Mouse (Mus musculus) ES-E14 (cell line): ENCODE results near the gene Fads3. TPM values are rescaled to one million over a fixed set of nuclear protein-coding genes. Genes with fewer than 3 reads are reported as not detected.
A peak's percentile ranks its signal among the peaks of the same experiment; 100 is the strongest.

Experiments used
- DNase-seq: peaks from one replicate; pipeline ENCODE4 v3.0.0-alpha.2; 2013; ENCODE audit warnings: low read depth, low spot score
- H3K27ac ChIP-seq: 2 replicates; pipeline ENCODE4 v1.5.1; 2012; ENCODE audit warnings: low read depth, mild to moderate bottlenecking, low read length, moderate library complexity, mixed read lengths; ENCODE audit not compliant: poor library complexity, insufficient read depth, severe bottlenecking
- H3K36me3 ChIP-seq: 2 replicates; pipeline ENCODE4 v1.6.1; 2012; ENCODE audit warnings: mild to moderate bottlenecking, low read length, moderate library complexity, mixed read lengths; ENCODE audit not compliant: control insufficient read depth, poor library complexity, insufficient read depth, severe bottlenecking
- H3K4me1 ChIP-seq, 2 experiments: fragments of 150-350 bp in 1 of 2; sonication (generic) in 1 of 2; 2 replicates each; pipeline ENCODE4 v1.6.1; 2012; ENCODE audit warnings: low read length in 2 of 2, mild to moderate bottlenecking in 1 of 2, mixed read lengths in 1 of 2; ENCODE audit not compliant: control insufficient read depth in 2 of 2, insufficient read depth in 2 of 2, poor library complexity in 1 of 2
- H3K4me3 ChIP-seq, 2 experiments: fragments of 150-350 bp in 1 of 2; sonication (generic) in 1 of 2; 2 replicates each; pipeline ENCODE4 v1.5.1; 2012; ENCODE audit warnings: low read length in 2 of 2, low read depth in 1 of 2, mild to moderate bottlenecking in 1 of 2, mixed read lengths in 1 of 2; ENCODE audit not compliant: insufficient read depth in 1 of 2, poor library complexity in 1 of 2, severe bottlenecking in 1 of 2
- H3K9ac ChIP-seq: 2 replicates; pipeline ENCODE4 v1.6.1; 2012; ENCODE audit warnings: low read depth, mild to moderate bottlenecking, low read length, mixed read lengths; ENCODE audit not compliant: poor library complexity, insufficient read depth, severe bottlenecking
- H3K9me3 ChIP-seq: fragments of 150-350 bp; sonication (generic); 2 replicates; pipeline ENCODE4 v1.6.1; 2012; ENCODE audit warnings: low read depth, mild to moderate bottlenecking, low read length; ENCODE audit not compliant: control insufficient read depth, insufficient read depth
- CHD2 ChIP-seq: IDR thresholded peaks from 2 replicates; pipeline ENCODE4 v1.6.1; 2014; ENCODE audit warnings: mild to moderate bottlenecking, low read depth, low read length, inconsistent platforms
- HCFC1 ChIP-seq: IDR thresholded peaks from 2 replicates; pipeline ENCODE4 v1.6.1; 2012; ENCODE audit warnings: low read length, inconsistent platforms, borderline replicate concordance; ENCODE audit not compliant: insufficient read depth
- MAFK ChIP-seq: IDR thresholded peaks from 2 replicates; pipeline ENCODE4 v1.6.1; 2014; ENCODE audit warnings: mild to moderate bottlenecking, low read depth, low read length, inconsistent platforms; ENCODE audit not compliant: insufficient read depth
- ZC3H11A ChIP-seq: IDR thresholded peaks from 2 replicates; pipeline ENCODE4 v1.6.1; 2012; ENCODE audit warnings: low read depth, mild to moderate bottlenecking, inconsistent platforms, low read length, borderline replicate concordance
- ZNF384 ChIP-seq: IDR thresholded peaks from 2 replicates; pipeline ENCODE4 v1.6.1; 2012; ENCODE audit warnings: low read depth, low read length, inconsistent platforms
- in situ Hi-C, 2 experiments: fragments of 600-800 bp; cut with MboI; formaldehyde crosslinking; loops; one replicate each; pipeline ENCODE4 v1.15.1; 2025; ENCODE audit warnings: low sequenced_read_pairs in 2 of 2, inconsistent platforms in 1 of 2; ENCODE audit not compliant: unreplicated experiment in 2 of 2
- total RNA-seq: library from RNA; depleted of rRNA; stranded (reverse); fragments of 300-350 nt; gene quantifications from 2 replicates; pipeline ENCODE4 v1.2.3, GENCODE M21; 2012

Fads3 gene
- total RNA-seq, 1 experiment, result 7.2 TPM

GRCm38 (mm10) chr19:10039615-10040014, 1.8 kb upstream of the Fads3 start:
- Histone ChIP-seq H3K4me3 (no peak overlapping the region), H3K4me1 (no peaks in the 10 kb centered on the region; a peak in 1 of 4 replicates), H3K9ac (no peak overlapping the region), H3K9me3 (no peaks in the 10 kb centered on the region), H3K36me3 (no peaks in the 10 kb centered on the region), H3K27ac (no peak overlapping the region)
- in situ Hi-C loops, result loop anchor here in 1 of 2 experiments (5.0 kb wide), 1 partner anchor 37 kb away; the partner anchor contains the start of genes Best1 and Rab3il1
- TF ChIP-seq MAFK, result no peak
- TF ChIP-seq HCFC1, result no peak
- no peak for TF ChIP-seq CHD2
- TF ChIP-seq ZNF384, result no peak
- TF ChIP-seq ZC3H11A, result no peak
- peak; percentile 29 for DNase-seq

DNA sequence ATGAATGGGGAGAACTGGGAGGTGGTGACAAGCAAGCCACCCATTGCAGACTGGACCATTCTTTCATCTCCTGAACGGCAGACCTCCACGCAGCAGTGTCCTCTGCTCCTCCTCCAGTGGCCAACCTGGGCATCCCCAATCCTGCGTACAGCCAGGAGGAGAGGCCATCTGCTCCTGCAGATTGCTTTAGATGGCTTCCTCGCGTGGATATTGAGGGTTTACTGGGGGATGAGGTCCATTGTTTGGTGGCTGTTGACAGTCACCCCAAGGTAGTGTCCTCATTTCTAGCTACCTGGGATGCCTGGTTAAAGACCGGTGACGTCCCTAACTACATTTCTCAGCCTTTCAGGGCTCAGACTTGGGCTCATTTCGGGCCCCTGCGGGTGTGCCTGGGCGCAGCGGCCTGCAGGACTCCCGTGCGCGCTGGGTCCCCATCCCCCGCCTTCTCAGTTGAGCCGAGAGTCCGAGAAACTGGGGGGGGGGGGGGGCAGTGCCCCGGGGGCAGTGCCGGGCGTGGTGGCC, 442 bp upstream of the Fads3 start:
- no peak overlapping the region for H3K27ac ChIP-seq
- peak overlapping the region; percentile 33; the same call in 1 of the 2 replicates for H3K9ac ChIP-seq
- TF ChIP-seq ZNF384, result no peak
- no peak for TF ChIP-seq MAFK
- TF ChIP-seq HCFC1, result no peak
- in situ Hi-C loops, result no loop called here
- H3K4me1 ChIP-seq, result no peaks in the 10 kb centered on the region; a peak in 1 of 4 replicates
- peak overlapping the region; percentile 56 to 68; a peak in 3 of 4 replicates for H3K4me3 ChIP-seq
- no peaks in the 10 kb centered on the region for H3K9me3 ChIP-seq
- no peaks in the 10 kb centered on the region for H3K36me3 ChIP-seq
- DNase-seq, result no peak

- no peak overlapping the region for H3K27ac ChIP-seq
- H3K9ac ChIP-seq, result no peak overlapping the region
- no peaks in the 10 kb centered on the region for H3K9me3 ChIP-seq
- peak overlapping the region; percentile 56 to 68; a peak in 3 of 4 replicates for H3K4me3 ChIP-seq
- no peak for DNase-seq
- TF ChIP-seq HCFC1 (no peak), MAFK (no peak), CHD2 (no peak), ZNF384 (no peak), ZC3H11A (no peak)
- in situ Hi-C loops, result no loop called here
- no peaks in the 10 kb centered on the region; a peak in 1 of 4 replicates for H3K4me1 ChIP-seq
- no peaks in the 10 kb centered on the region for H3K36me3 ChIP-seq
These were observed 863 bp downstream of the Fads3 start for GRCm38 (mm10) chr19:10042232-10042631.

- no peak for DNase-seq
These were observed 1.4 kb downstream of the Fads3 start for GRCm38 (mm10) chr19:10042816-10043215.

DNA sequence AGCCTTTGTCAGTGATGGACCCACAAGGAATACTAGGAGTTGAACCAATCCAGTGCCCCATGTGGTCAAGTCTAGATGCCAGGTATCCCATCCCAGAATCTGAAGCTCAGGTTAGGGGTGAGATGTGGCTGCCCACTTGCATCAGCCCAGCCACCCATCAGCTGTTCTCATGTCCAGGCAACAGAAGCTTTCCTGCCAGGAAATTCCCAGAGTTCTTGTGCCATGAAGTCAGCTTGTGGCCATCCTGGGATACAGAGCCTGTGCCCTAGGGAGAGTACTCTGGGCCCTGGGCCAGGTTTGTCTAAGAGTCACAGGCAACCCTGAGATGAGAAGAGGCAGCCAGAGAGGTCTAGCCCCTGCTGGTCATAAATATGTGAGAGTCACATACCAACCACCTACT, 2.3 kb downstream of the Fads3 start:
- Histone ChIP-seq H3K9ac (no peak overlapping the region), H3K4me1 (no peaks in the 10 kb centered on the region; a peak in 1 of 4 replicates), H3K9me3 (no peaks in the 10 kb centered on the region), H3K4me3 (no peak overlapping the region), H3K36me3 (no peaks in the 10 kb centered on the region), H3K27ac (no peak overlapping the region)
- in situ Hi-C loops, result no loop called here
- DNase-seq, result no peak
- TF ChIP-seq ZC3H11A, result no peak
- TF ChIP-seq HCFC1, result no peak
- TF ChIP-seq CHD2, result no peak
- no peak for TF ChIP-seq ZNF384
- no peak for TF ChIP-seq MAFK

More at GRCm38 (mm10) chr19:10042816-10043215, 1.4 kb downstream of the Fads3 start:
- in situ Hi-C loops, result no loop called here
- no peak overlapping the region for H3K4me3 ChIP-seq
- no peak overlapping the region for H3K27ac ChIP-seq
- TF ChIP-seq CHD2 (no peak), HCFC1 (no peak), ZNF384 (no peak), ZC3H11A (no peak), MAFK (no peak)
- H3K4me1 ChIP-seq, result no peaks in the 10 kb centered on the region; a peak in 1 of 4 replicates
- H3K36me3 ChIP-seq, result no peaks in the 10 kb centered on the region
- H3K9me3 ChIP-seq, result no peaks in the 10 kb centered on the region
- H3K9ac ChIP-seq, result no peak overlapping the region
